Mouse (Mus musculus) layer of hippocampus, adult 9-10 months (tissue): ENCODE data around the gene Acsl3.

Experiments used
- DNase-seq: peaks from one replicate; pipeline ENCODE4 v3.0.0; 2022; ENCODE audit warnings: low spot score

Acsl3 gene

GRCm38 (mm10) chr1:78742198-78742597 is 84.6 kb downstream of the Acsl3 start:
- DNase-seq = no peak

- DNase-seq = no peak
Measured at GRCm38 (mm10) chr1:78743318-78743717, 85.7 kb downstream of the Acsl3 start.

GRCm38 (mm10) chr1:78745230-78745777 is 87.7 kb downstream of the Acsl3 start:
- DNase-seq = peak; percentile 81
